In genomic region chr6:83351490-83352160, GRCm38 (mm10) we compare ENCODE assay signal across 12 mouse cellular contexts. TPM values are rescaled to one million over a fixed set of nuclear protein-coding genes. Genes with fewer than 3 reads are reported as not detected.
DNase-seq lines count a peak whose midpoint lies in the region; ATAC-seq and TF ChIP-seq lines count a peak whose summit lies in the region.
"Had no signal": no experiment of that assay in that cellular context is flagged by ENCODE, and none has a peak within 500 bp of the region (broad histone marks: within the 10 kb centered on the region; RNA-seq: fewer than 3 reads in every experiment).

No protein-coding gene starts in this region.

- H3K27me3 ChIP-seq in forebrain, embryonic 14.5 days (replicated peaks; ENCODE audit: control insufficient read depth, insufficient read depth, low read length) = no peaks in the 10 kb centered on the region
- H3K27me3 ChIP-seq in forebrain, postnatal 0 days (ENCODE audit: insufficient read depth, low read length) = no peaks in the 10 kb centered on the region
- H3K27me3 ChIP-seq: embryonic facial prominence, embryonic 15.5 days; limb, embryonic 13.5 days had no signal

- no peak for ATAC-seq in forebrain, embryonic 14.5 days
- ATAC-seq in forebrain, postnatal 0 days = no peak
- peak; percentile 76 for ATAC-seq in erythroid progenitor cell, adult 5-6 weeks (replicated peaks; ENCODE audit: low FRiP score, poor library complexity, severe bottlenecking)
- peak; percentile 89 for ATAC-seq in megakaryocyte-erythroid progenitor cell, adult 5-6 weeks (replicated peaks; ENCODE audit: low FRiP score, low TSS enrichment, poor library complexity, severe bottlenecking)
- no peak for ATAC-seq in CD4-positive, CD25-positive, alpha-beta regulatory T cell, adult 4 months
- no peak for ATAC-seq in frontal cortex, adult (ENCODE audit: low TSS enrichment)

- no peak overlapping the region for H3K27ac ChIP-seq in forebrain, embryonic 14.5 days (ENCODE audit: low read depth, low read length)
- H3K27ac ChIP-seq in forebrain, postnatal 0 days (ENCODE audit: low read depth, low read length) = no peak overlapping the region
- H3K27ac ChIP-seq: embryonic facial prominence, embryonic 15.5 days; limb, embryonic 13.5 days had no signal

- H3K36me3 ChIP-seq in forebrain, embryonic 14.5 days (ENCODE audit: control insufficient read depth, insufficient read depth, low read length) = peaks cover 33% of the 10 kb centered on the region
- H3K36me3 ChIP-seq in forebrain, postnatal 0 days (ENCODE audit: insufficient read depth) = peaks cover 26% of the 10 kb centered on the region

- no peak for DNase-seq in forebrain, embryonic 14.5 days (ENCODE audit: low spot score)
- DNase-seq in forebrain, postnatal 0 days = no peak
- DNase-seq in MEL-GATA-1-ER (ENCODE audit: extremely low read depth, low read depth) = peak; percentile 95
- DNase-seq in lung, postnatal 4 days = no peak
- DNase-seq: cerebellum, adult 8-10 months; heart, adult 11 months had no signal

- no peak overlapping the region for H3K4me3 ChIP-seq in forebrain, embryonic 14.5 days (ENCODE audit: low read depth, low read length)
- no peak overlapping the region for H3K4me3 ChIP-seq in forebrain, postnatal 0 days (ENCODE audit: low read depth, low read length)
- H3K4me3 ChIP-seq: embryonic facial prominence, embryonic 15.5 days; limb, embryonic 13.5 days had no signal

- peak overlapping the region; percentile 13; the same call in 1 of the 2 replicates for H3K9ac ChIP-seq in forebrain, embryonic 14.5 days (ENCODE audit: low read length)
- H3K9ac ChIP-seq in forebrain, postnatal 0 days = no peak overlapping the region
- H3K9ac ChIP-seq: embryonic facial prominence, embryonic 15.5 days had no signal

- no peak overlapping the region for H3K4me2 ChIP-seq in forebrain, embryonic 14.5 days (ENCODE audit: low read length)
- no peak overlapping the region for H3K4me2 ChIP-seq in forebrain, postnatal 0 days (ENCODE audit: low read depth)
- H3K4me2 ChIP-seq: embryonic facial prominence, embryonic 15.5 days; limb, embryonic 13.5 days had no signal

- no peaks in the 10 kb centered on the region for H3K9me3 ChIP-seq in forebrain, embryonic 14.5 days (replicated peaks; ENCODE audit: control insufficient read depth, low read length)
- no peaks in the 10 kb centered on the region for H3K9me3 ChIP-seq in forebrain, postnatal 0 days (ENCODE audit: low read length)
- H3K9me3 ChIP-seq: embryonic facial prominence, embryonic 15.5 days; limb, embryonic 13.5 days had no signal

- H3K4me1 ChIP-seq in forebrain, embryonic 14.5 days (ENCODE audit: control insufficient read depth, insufficient read depth, low read length) = 0 out of 2 replicates have a peak, but pooled peaks cover 4% of the 10 kb centered on the region
- no peaks in the 10 kb centered on the region for H3K4me1 ChIP-seq in forebrain, postnatal 0 days (ENCODE audit: insufficient read depth)

- no peak for TF ChIP-seq CTCF in forebrain, postnatal 0 days (IDR thresholded peaks at IDR 0.05; ENCODE audit: low read depth)

- 87% methylated on average over 7 of the region's 7 CpGs for WGBS in forebrain, embryonic 14.5 days
- WGBS in forebrain, postnatal 0 days = 89% methylated on average over 7 of the region's 7 CpGs

RNA-seq across cellular contexts. Expression of gene Bola3, which starts 2.7 kb away (rescaled TPM):
- 66.7 and 93.2 TPM in 2 replicates for polyA plus RNA-seq in forebrain, embryonic 14.5 days (2014; fragmentation: Nextera tagmentation; extraction: Ambion mirVana)
- total RNA-seq in forebrain, postnatal 0 days (2014; rRNA removed) = 6.6 and 7.7 TPM in 2 replicates
- polyA plus RNA-seq in forebrain, postnatal 0 days (2015; fragmentation: Nextera tagmentation; extraction: Ambion mirVana) = 50.2 and 55.7 TPM in 2 replicates
- total RNA-seq in erythroid progenitor cell, adult 5-6 weeks (2015; ENCODE audit: low replicate concordance) = 187 and 245 TPM in 2 replicates
- 109 and 149 TPM in 2 replicates for total RNA-seq in erythroid progenitor cell, adult 5-6 weeks (2017; ENCODE audit: low replicate concordance)
- total RNA-seq in megakaryocyte-erythroid progenitor cell, adult 5-6 weeks (2014; fragmentation: Nextera tagmentation) = 127 and 162 TPM in 2 replicates
- total RNA-seq in megakaryocyte-erythroid progenitor cell, adult 5-6 weeks (2017) = 90.1 and 125 TPM in 2 replicates
- 10 to 100 TPM; 57.5 to 66.1 TPM for polyA plus RNA-seq in CD4-positive, CD25-positive, alpha-beta regulatory T cell, adult 4 months (2017; shearing (Covaris generic))

RNA-seq across cellular contexts. Expression of gene Mob1a, which starts 25.8 kb away (rescaled TPM):
- 34.5 and 37.6 TPM in 2 replicates for polyA plus RNA-seq in forebrain, embryonic 14.5 days (2014; fragmentation: Nextera tagmentation; extraction: Ambion mirVana)
- total RNA-seq in forebrain, postnatal 0 days (2014; rRNA removed) = 31.0 and 32.4 TPM in 2 replicates
- 9.3 and 9.5 TPM in 2 replicates for polyA plus RNA-seq in forebrain, postnatal 0 days (2015; fragmentation: Nextera tagmentation; extraction: Ambion mirVana)
- total RNA-seq in erythroid progenitor cell, adult 5-6 weeks (2015; ENCODE audit: low replicate concordance) = 94.3 and 94.8 TPM in 2 replicates
- total RNA-seq in erythroid progenitor cell, adult 5-6 weeks (2017; ENCODE audit: low replicate concordance) = 88.7 and 102 TPM in 2 replicates
- total RNA-seq in megakaryocyte-erythroid progenitor cell, adult 5-6 weeks (2014; fragmentation: Nextera tagmentation) = 58.8 and 60.6 TPM in 2 replicates
- 117 and 119 TPM in 2 replicates for total RNA-seq in megakaryocyte-erythroid progenitor cell, adult 5-6 weeks (2017)
- 10 to 100 TPM; 48.6 to 70.3 TPM for polyA plus RNA-seq in CD4-positive, CD25-positive, alpha-beta regulatory T cell, adult 4 months (2017; shearing (Covaris generic))

RNA-seq across cellular contexts. Expression of gene Mthfd2, which starts 25.9 kb away (rescaled TPM):
- polyA plus RNA-seq in forebrain, embryonic 14.5 days (2014; fragmentation: Nextera tagmentation; extraction: Ambion mirVana) = 25.3 and 27.2 TPM in 2 replicates
- total RNA-seq in forebrain, postnatal 0 days (2014; rRNA removed) = 18.6 and 31.9 TPM in 2 replicates
- polyA plus RNA-seq in forebrain, postnatal 0 days (2015; fragmentation: Nextera tagmentation; extraction: Ambion mirVana) = 19.0 and 21.5 TPM in 2 replicates
- 34.8 and 56.6 TPM in 2 replicates for total RNA-seq in erythroid progenitor cell, adult 5-6 weeks (2015; ENCODE audit: low replicate concordance)
- total RNA-seq in erythroid progenitor cell, adult 5-6 weeks (2017; ENCODE audit: low replicate concordance) = 37.2 and 37.9 TPM in 2 replicates
- total RNA-seq in megakaryocyte-erythroid progenitor cell, adult 5-6 weeks (2014; fragmentation: Nextera tagmentation) = 20.4 and 44.9 TPM in 2 replicates
- total RNA-seq in megakaryocyte-erythroid progenitor cell, adult 5-6 weeks (2017) = 26.9 and 30.5 TPM in 2 replicates
- 100 to 1,000 TPM; 128 TPM for polyA plus RNA-seq in CD4-positive, CD25-positive, alpha-beta regulatory T cell, adult 4 months (2017; shearing (Covaris generic))

Comparison
In these comparisons a context has a peak if more than half of its experiments do, and no peak if none do; other contexts are left out.
1. ATAC-seq: peak in erythroid progenitor cell, adult 5-6 weeks (single experiment) and megakaryocyte-erythroid progenitor cell, adult 5-6 weeks (single experiment); none in forebrain, embryonic 14.5 days (single experiment), forebrain, postnatal 0 days (single experiment), CD4-positive, CD25-positive, alpha-beta regulatory T cell, adult 4 months (single experiment) and frontal cortex, adult (single experiment).
2. RNA of gene Bola3, which starts 2.7 kb away (total RNA-seq): 109 to 245 TPM in erythroid progenitor cell, adult 5-6 weeks and 90.1 to 162 TPM in megakaryocyte-erythroid progenitor cell, adult 5-6 weeks; 6.6 to 7.7 TPM in forebrain, postnatal 0 days; every median in the first group is over 10 times any median in the second.